Mouse (Mus musculus) kidney, adult 11 months (tissue): ENCODE data around the gene Cckbr.
"Not testable (repeated sequence)": the region's sequence is repeated elsewhere in the genome, so short reads cannot be mapped to it uniquely, and the experiment has no call there.

Experiments used
- DNase-seq: peaks from one replicate; pipeline ENCODE4 v3.0.0; 2022

Cckbr gene

GRCm38 (mm10) chr7:105437979-105438772 lies 12.6 kb downstream of the Cckbr start:
- DNase-seq = no peak

- DNase-seq = no peak
These were observed 15.9 kb downstream of the Cckbr start for GRCm38 (mm10) chr7:105441426-105441825.

- DNase-seq = peak; percentile 3
These were observed 19.5 kb downstream of the Cckbr start for GRCm38 (mm10) chr7:105445076-105445475.

- not testable (repeated sequence) for DNase-seq
These were observed 27.8 kb downstream of the Cckbr start for GRCm38 (mm10) chr7:105453345-105453744.

- no peak for DNase-seq
These were observed 33.0 kb downstream of the Cckbr start for GRCm38 (mm10) chr7:105458546-105458945.

- DNase-seq = not testable (repeated sequence)
These were observed 40.0 kb downstream of the Cckbr start for GRCm38 (mm10) chr7:105465505-105465904.

GRCm38 (mm10) chr7:105472607-105473006 lies 47.1 kb downstream of the Cckbr start:
- no peak for DNase-seq

GRCm38 (mm10) chr7:105474771-105475315 lies 49.3 kb downstream of the Cckbr start:
- no peak for DNase-seq

- DNase-seq = peak; percentile 15
These were observed 49.9 kb downstream of the Cckbr start for GRCm38 (mm10) chr7:105475396-105475949.

GRCm38 (mm10) chr7:105476683-105477432 lies 51.3 kb downstream of the Cckbr start:
- no peak for DNase-seq

GRCm38 (mm10) chr7:105477433-105477700 lies 51.8 kb downstream of the Cckbr start:
- DNase-seq = no peak

GRCm38 (mm10) chr7:105477841-105478240 lies 52.3 kb downstream of the Cckbr start:
- peak; percentile 48 for DNase-seq

- DNase-seq = no peak
These were observed 52.8 kb downstream of the Cckbr start for GRCm38 (mm10) chr7:105478344-105478743.

GRCm38 (mm10) chr7:105479232-105479631 lies 53.7 kb downstream of the Cckbr start:
- DNase-seq = no peak

- DNase-seq = no peak
These were observed 54.5 kb downstream of the Cckbr start for GRCm38 (mm10) chr7:105480081-105480480.

- peak; percentile 34 for DNase-seq
These were observed 55.3 kb downstream of the Cckbr start for GRCm38 (mm10) chr7:105480561-105481504.

- peak; percentile 68 for DNase-seq
These were observed 56.2 kb downstream of the Cckbr start, which contains the start of gene Cavin3 for GRCm38 (mm10) chr7:105481505-105482411. Gene Cavin3, minus strand, starts transcription at chr7:105482300.

GRCm38 (mm10) chr7:105482426-105482825 lies 56.9 kb downstream of the Cckbr start:
- peak; percentile 18 for DNase-seq

GRCm38 (mm10) chr7:105485029-105485428 lies 59.5 kb downstream of the Cckbr start:
- no peak for DNase-seq

GRCm38 (mm10) chr7:105487104-105487876 lies 61.8 kb downstream of the Cckbr start:
- DNase-seq = no peak
